ENCODE assay signal across 20 mouse cellular contexts in genomic region chr1:171630912-171631311, GRCm38 (mm10). TPM values are rescaled to one million over a fixed set of nuclear protein-coding genes. Genes with fewer than 3 reads are reported as not detected.
DNase-seq lines count a peak whose midpoint lies in the region; ATAC-seq lines count a peak whose summit lies in the region.
"Had no signal": no experiment of that assay in that cellular context is flagged by ENCODE, and none has a peak within 500 bp of the region (broad histone marks: within the 10 kb centered on the region; RNA-seq: fewer than 3 reads in every experiment).

No protein-coding gene starts in this region.

- no peak overlapping the region for H3K9ac ChIP-seq in forebrain, embryonic 15.5 days (replicated peaks)
- H3K9ac ChIP-seq: liver, embryonic 15.5 days; neural tube, embryonic 13.5 days had no signal

- no peaks in the 10 kb centered on the region for H3K4me1 ChIP-seq in forebrain, embryonic 15.5 days
- no peaks in the 10 kb centered on the region for H3K4me1 ChIP-seq in forebrain, embryonic 10.5 days
- no peaks in the 10 kb centered on the region for H3K4me1 ChIP-seq in brown adipose tissue, adult 24 weeks (ENCODE audit: control insufficient read depth, insufficient read depth, insufficient read length, low read length)
- H3K4me1 ChIP-seq: liver, embryonic 15.5 days; neural tube, embryonic 13.5 days had no signal

- no peaks in the 10 kb centered on the region for H3K9me3 ChIP-seq in forebrain, embryonic 15.5 days
- no peaks in the 10 kb centered on the region for H3K9me3 ChIP-seq in forebrain, embryonic 10.5 days
- H3K9me3 ChIP-seq: liver, embryonic 15.5 days; neural tube, embryonic 13.5 days had no signal

- no peak overlapping the region for H3K4me3 ChIP-seq in forebrain, embryonic 15.5 days
- H3K4me3 ChIP-seq in forebrain, embryonic 10.5 days = no peak overlapping the region
- H3K4me3 ChIP-seq in brown adipose tissue, adult 24 weeks (ENCODE audit: insufficient read depth, low read depth, low read length) = no peak overlapping the region
- H3K4me3 ChIP-seq: liver, embryonic 15.5 days; neural tube, embryonic 13.5 days had no signal

- no peaks in the 10 kb centered on the region for H3K36me3 ChIP-seq in forebrain, embryonic 15.5 days
- H3K36me3 ChIP-seq in forebrain, embryonic 10.5 days (replicated peaks) = no peaks in the 10 kb centered on the region
- H3K36me3 ChIP-seq: G1E; liver, embryonic 15.5 days; neural tube, embryonic 13.5 days had no signal

- H3K27me3 ChIP-seq in forebrain, embryonic 15.5 days = no peaks in the 10 kb centered on the region
- no peaks in the 10 kb centered on the region for H3K27me3 ChIP-seq in forebrain, embryonic 10.5 days (ENCODE audit: poor library complexity, severe bottlenecking)
- H3K27me3 ChIP-seq: liver, embryonic 15.5 days; neural tube, embryonic 13.5 days had no signal

- no peak overlapping the region for H3K27ac ChIP-seq in forebrain, embryonic 15.5 days (replicated peaks)
- H3K27ac ChIP-seq in forebrain, embryonic 10.5 days = no peak overlapping the region
- 0 out of 2 replicates have a peak overlapping the region, but pooled peaks have one; percentile 0 for H3K27ac ChIP-seq in brown adipose tissue, adult 24 weeks (replicated peaks; ENCODE audit: low read depth, low read length)
- H3K27ac ChIP-seq: liver, embryonic 15.5 days; neural tube, embryonic 13.5 days had no signal

- 62% methylated on average over 4 of the region's 4 CpGs for WGBS in forebrain, embryonic 15.5 days
- WGBS in forebrain, embryonic 10.5 days = 86% methylated on average over 4 of the region's 4 CpGs

- peak; percentile 70 for ATAC-seq in forebrain, embryonic 15.5 days (replicated peaks)
- no peak for ATAC-seq in CD4-positive, CD25-positive, alpha-beta regulatory T cell, adult 4 months
- ATAC-seq: hindbrain, embryonic 16.5 days; midbrain, embryonic 16.5 days had no signal

- intact Hi-C loops in left cerebral cortex, postnatal 10 days (cut with DNase I) = no loop called here
- intact Hi-C loops in left cerebral cortex, postnatal 36 days (cut with DNase I) = no loop called here

- no peak overlapping the region for H3K4me2 ChIP-seq in forebrain, embryonic 15.5 days (replicated peaks)
- H3K4me2 ChIP-seq: heart, embryonic 11.5 days; liver, embryonic 15.5 days; neural tube, embryonic 13.5 days had no signal

- no peak for DNase-seq in forebrain, embryonic 10.5 days (ENCODE audit: extremely low spot score, low spot score)
- DNase-seq in left cerebral cortex, postnatal 10 days (ENCODE audit: extremely low spot score in 1 of 2, low spot score in 2 of 2) = peak; percentile 27 to 43
- DNase-seq in left cerebral cortex, postnatal 36 days (ENCODE audit: low spot score in 2 of 2) = no peak
- peak; percentile 5 for DNase-seq in 3134 (ENCODE audit: extremely low read depth, insufficient read length, low spot score)
- no peak for DNase-seq in kidney, postnatal 10 days
- DNase-seq: kidney, adult 8-10 months; thymus, adult 18-20 months had no signal

RNA-seq across cellular contexts. Expression of gene Slamf7, which starts 21.9 kb away (rescaled TPM):
- polyA plus RNA-seq in forebrain, embryonic 15.5 days (2015; fragmentation: Nextera tagmentation; extraction: Ambion mirVana) = not detected in 2 replicates
- not detected in 2 replicates for polyA plus RNA-seq in forebrain, embryonic 10.5 days (2016; fragmentation: Nextera tagmentation; extraction: Ambion mirVana)
- total RNA-seq in left cerebral cortex, postnatal 10 days (2021) = under 1 TPM; 0.22 to 0.39 TPM
- total RNA-seq in left cerebral cortex, postnatal 36 days (2021) = not detected
- polyA plus RNA-seq in brown adipose tissue, adult 24 weeks (2012; ENCODE audit: insufficient read depth, insufficient read length, missing spikeins) = 1.0 and 1.6 TPM in 2 replicates
- polyA plus RNA-seq in CD4-positive, CD25-positive, alpha-beta regulatory T cell, adult 4 months (2017; shearing (Covaris generic)) = 10 to 100 TPM; 12.5 to 13.1 TPM
- total RNA-seq: gastrocnemius, adult 18-20 months; layer of hippocampus, adult 18-20 months; left cerebral cortex, postnatal 25 days had no signal
- polyA plus RNA-seq: C2C12; G1E; heart, embryonic 11.5 days; hindbrain, embryonic 16.5 days; midbrain, embryonic 16.5 days; neural tube, embryonic 13.5 days had no signal

RNA-seq across cellular contexts. Expression of gene Ly9, which starts 23.7 kb away (rescaled TPM):
- 0.37 TPM in 1 of 2 replicates, not detected in the other for polyA plus RNA-seq in forebrain, embryonic 15.5 days (2015; fragmentation: Nextera tagmentation; extraction: Ambion mirVana)
- polyA plus RNA-seq in forebrain, embryonic 10.5 days (2016; fragmentation: Nextera tagmentation; extraction: Ambion mirVana) = not detected in 2 replicates
- total RNA-seq in left cerebral cortex, postnatal 10 days (2021) = not detected
- not detected for total RNA-seq in left cerebral cortex, postnatal 36 days (2021)
- 0.95 TPM in 1 of 2 replicates, not detected in the other for polyA plus RNA-seq in brown adipose tissue, adult 24 weeks (2012; ENCODE audit: insufficient read depth, insufficient read length, missing spikeins)
- polyA plus RNA-seq in CD4-positive, CD25-positive, alpha-beta regulatory T cell, adult 4 months (2017; shearing (Covaris generic)) = 100 to 1,000 TPM in 1 of 2 experiments, 10 to 100 TPM in 1; 52.9 to 159 TPM
- total RNA-seq: left cerebral cortex, postnatal 25 days had no signal
- polyA plus RNA-seq: C2C12; G1E; heart, embryonic 11.5 days had no signal

RNA-seq across cellular contexts. Expression of gene Cd48, which starts 50.9 kb away (rescaled TPM):
- 0.76 and 1.2 TPM in 2 replicates for polyA plus RNA-seq in forebrain, embryonic 15.5 days (2015; fragmentation: Nextera tagmentation; extraction: Ambion mirVana)
- 0.31 TPM in 1 of 2 replicates, not detected in the other for polyA plus RNA-seq in forebrain, embryonic 10.5 days (2016; fragmentation: Nextera tagmentation; extraction: Ambion mirVana)
- total RNA-seq in left cerebral cortex, postnatal 10 days (2021) = under 1 TPM; 0.30 to 0.47 TPM
- under 1 TPM; 0.44 to 0.91 TPM for total RNA-seq in left cerebral cortex, postnatal 36 days (2021)
- 4.8 and 7.1 TPM in 2 replicates for polyA plus RNA-seq in brown adipose tissue, adult 24 weeks (2012; ENCODE audit: insufficient read depth, insufficient read length, missing spikeins)
- polyA plus RNA-seq in CD4-positive, CD25-positive, alpha-beta regulatory T cell, adult 4 months (2017; shearing (Covaris generic)) = 100 to 1,000 TPM; 451 to 548 TPM
- total RNA-seq: G1E had no signal
- polyA plus RNA-seq: C2C12, G1E had no signal

Comparison
In these comparisons a context has a peak if more than half of its experiments do, and no peak if none do; other contexts are left out.
1. DNase-seq: peak in left cerebral cortex, postnatal 10 days (2 of 2) and 3134 (single experiment); none in forebrain, embryonic 10.5 days (single experiment), left cerebral cortex, postnatal 36 days (0 of 2) and kidney, postnatal 10 days (single experiment).
2. RNA of gene Ly9, which starts 23.7 kb away (polyA plus RNA-seq): 52.9 to 159 TPM in CD4-positive, CD25-positive, alpha-beta regulatory T cell, adult 4 months; 0.95 TPM in brown adipose tissue, adult 24 weeks, 0.37 TPM in forebrain, embryonic 15.5 days and not detected in forebrain, embryonic 10.5 days; every median in the first group is over 10 times any median in the second.
3. RNA of gene Cd48, which starts 50.9 kb away (polyA plus RNA-seq): 451 to 548 TPM in CD4-positive, CD25-positive, alpha-beta regulatory T cell, adult 4 months; 4.8 to 7.1 TPM in brown adipose tissue, adult 24 weeks, 0.76 to 1.2 TPM in forebrain, embryonic 15.5 days and 0.31 TPM in forebrain, embryonic 10.5 days; every median in the first group is over 10 times any median in the second.